Mouse (Mus musculus): ENCODE data around the gene Lpar3.

DNA sequence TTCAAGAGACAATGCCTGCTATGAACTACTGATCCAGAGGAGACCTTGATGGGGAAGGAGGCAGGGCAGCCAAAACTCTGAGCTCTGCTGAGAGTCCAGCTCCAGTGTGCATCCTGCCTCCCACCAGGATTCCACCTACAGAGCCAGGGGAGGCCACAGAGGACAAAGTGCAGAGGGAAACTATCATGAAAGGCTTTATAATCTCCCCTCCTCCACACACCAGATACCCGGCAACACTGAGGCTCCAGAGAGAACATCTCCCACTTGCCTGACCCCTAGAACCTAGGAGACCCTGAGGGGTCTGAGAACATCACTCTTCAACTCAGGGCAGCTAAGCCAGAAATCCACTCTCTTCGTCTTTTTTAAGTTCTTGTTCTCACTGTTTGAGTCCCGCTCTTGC, 71.2 kb downstream of the Lpar3 start:
- TF ChIP-seq POLR2A (IDR thresholded peaks at IDR 0.05; ENCODE audit: borderline replicate concordance, control insufficient read depth, low read depth, low read length) (no peak), CTCF (IDR thresholded peaks at IDR 0.05; ENCODE audit: control insufficient read depth, insufficient read depth, low read length) (no peak)
